Mouse (Mus musculus) layer of hippocampus, postnatal 36 days (tissue): ENCODE measurements around the gene Gm49776. TPM values are rescaled to one million over a fixed set of nuclear protein-coding genes. Genes with fewer than 3 reads are reported as not detected.
A peak's percentile ranks its signal among the peaks of the same experiment; 100 is the strongest.

Source experiments
- DNase-seq, 2 experiments: peaks; one replicate each; pipeline ENCODE4 v3.0.0; 2022
- total RNA-seq, 2 experiments: library from RNA; stranded (reverse); gene quantifications; 2 replicates each; pipeline ENCODE4 v1.2.3; 2021

Gene Gm49776
- total RNA-seq, 2 experiments from 2014 or later = not detected

GRCm38 (mm10) chr16:18233919-18234670, 24.0 kb downstream of the Gm49776 start:
- DNase-seq = no peak

GRCm38 (mm10) chr16:18233451-18233850, 24.7 kb downstream of the Gm49776 start:
- no peak for DNase-seq

GRCm38 (mm10) chr16:18231451-18231850, 26.7 kb downstream of the Gm49776 start:
- DNase-seq = no peak

- no peak for DNase-seq
These were observed 27.1 kb downstream of the Gm49776 start for GRCm38 (mm10) chr16:18231047-18231446.

GRCm38 (mm10) chr16:18230617-18231016, 27.5 kb downstream of the Gm49776 start:
- DNase-seq = no peak

GRCm38 (mm10) chr16:18229622-18230021, 28.5 kb downstream of the Gm49776 start:
- peak; percentile 81 for DNase-seq

- DNase-seq = no peak
These were observed 29.3 kb downstream of the Gm49776 start for GRCm38 (mm10) chr16:18228856-18229255.

- DNase-seq = no peak
These were observed 30.2 kb downstream of the Gm49776 start for GRCm38 (mm10) chr16:18227897-18228422.

- DNase-seq = no peak
These were observed 30.9 kb downstream of the Gm49776 start for GRCm38 (mm10) chr16:18227187-18227586.

- no peak for DNase-seq
These were observed 35.9 kb downstream of the Gm49776 start for GRCm38 (mm10) chr16:18222188-18222587.

GRCm38 (mm10) chr16:18221543-18221898, 36.6 kb downstream of the Gm49776 start:
- no peak for DNase-seq

- no peak for DNase-seq
These were observed 37.1 kb downstream of the Gm49776 start for GRCm38 (mm10) chr16:18220856-18221542.

GRCm38 (mm10) chr16:18220001-18220400, 38.1 kb downstream of the Gm49776 start:
- DNase-seq = no peak

GRCm38 (mm10) chr16:18218580-18218996, 39.5 kb downstream of the Gm49776 start:
- DNase-seq = no peak

GRCm38 (mm10) chr16:18217579-18217978, 40.5 kb downstream of the Gm49776 start, which contains the start of gene Ccdc188:
Gene Ccdc188, plus strand, starts transcription at chr16:18217879.
- no peak for DNase-seq

- no peak for DNase-seq
These were observed 43.3 kb downstream of the Gm49776 start for GRCm38 (mm10) chr16:18214858-18215257.

GRCm38 (mm10) chr16:18213689-18214088, 44.4 kb downstream of the Gm49776 start:
- peak; percentile 59 to 68 for DNase-seq

GRCm38 (mm10) chr16:18211417-18212171, 46.5 kb downstream of the Gm49776 start:
- peak; percentile 87 to 91 for DNase-seq

GRCm38 (mm10) chr16:18210701-18211416, 47.3 kb downstream of the Gm49776 start:
- no peak for DNase-seq

- no peak for DNase-seq
These were observed 54.6 kb downstream of the Gm49776 start for GRCm38 (mm10) chr16:18203430-18204091.

GRCm38 (mm10) chr16:18202061-18202460, 56.1 kb downstream of the Gm49776 start:
- no peak for DNase-seq

GRCm38 (mm10) chr16:18201620-18202019, 56.5 kb downstream of the Gm49776 start:
- DNase-seq = no peak
